Mouse (Mus musculus) heart, postnatal 0 days (tissue): ENCODE measurements at regions not wholly inside any gene's neighbourhood (a gene's known extent, or its start where the extent isn't known, plus 50 kb on each side); places are given as distances from the start of the nearest gene placed in this dataset.

Experiments
- CTCF ChIP-seq: IDR thresholded peaks from 2 replicates; pipeline ENCODE4 v1.5.1; 2016; ENCODE audit warnings: antibody characterized with exemption, control low read depth, low read depth
- EP300 ChIP-seq: IDR thresholded peaks from 2 replicates; pipeline ENCODE4 v1.6.1; 2016; ENCODE audit warnings: antibody characterized with exemption, low read depth

- TF ChIP-seq CTCF: no peak
- no peak for TF ChIP-seq EP300
Measured at GRCm38 (mm10) chr4:119030865-119031264, 69.5 kb downstream of the Lao1 start.
